21 mouse cellular contexts compared by ENCODE assay signal in genomic region chr11:51957760-51958159, GRCm38 (mm10).
"Had no signal": no experiment of that assay in that cellular context is flagged by ENCODE, and none has a peak within 500 bp of the region (broad histone marks: within the 10 kb centered on the region; RNA-seq: fewer than 3 reads in every experiment).

No protein-coding gene starts in this region.

- H3K27ac ChIP-seq: intestine, embryonic 15.5 days; kidney, embryonic 15.5 days; limb, embryonic 12.5 days; limb, embryonic 15.5 days; liver, embryonic 14.5 days; midbrain, embryonic 10.5 days; midbrain, embryonic 13.5 days; neural tube, embryonic 13.5 days had no signal

- H3K27me3 ChIP-seq: intestine, embryonic 15.5 days; kidney, embryonic 15.5 days; limb, embryonic 12.5 days; limb, embryonic 15.5 days; midbrain, embryonic 13.5 days; neural tube, embryonic 13.5 days had no signal

- ATAC-seq: intestine, embryonic 15.5 days; liver, postnatal 0 days; midbrain, embryonic 13.5 days; midbrain, embryonic 16.5 days had no signal

- H3K36me3 ChIP-seq: intestine, embryonic 15.5 days; kidney, embryonic 15.5 days; limb, embryonic 12.5 days; limb, embryonic 15.5 days; midbrain, embryonic 10.5 days; midbrain, embryonic 13.5 days; neural tube, embryonic 13.5 days had no signal

- H3K4me3 ChIP-seq: intestine, embryonic 15.5 days; kidney, embryonic 15.5 days; limb, embryonic 12.5 days; limb, embryonic 15.5 days; megakaryocyte, embryonic 14.5 days; midbrain, embryonic 10.5 days; midbrain, embryonic 13.5 days; myocyte; neural tube, embryonic 13.5 days had no signal

- H3K9me3 ChIP-seq: intestine, embryonic 15.5 days; kidney, embryonic 15.5 days; limb, embryonic 15.5 days; midbrain, embryonic 10.5 days; midbrain, embryonic 13.5 days had no signal

- DNase-seq: kidney, adult 11 months; kidney, adult 8-10 months; kidney, postnatal 10 days; kidney, postnatal 36 days; left cerebral cortex, postnatal 4 days; liver, postnatal 0 days; thymus, adult 2 months; thymus, postnatal 14 days; thymus, postnatal 4 days had no signal

- H3K4me1 ChIP-seq: intestine, embryonic 15.5 days; kidney, embryonic 15.5 days; limb, embryonic 12.5 days; midbrain, embryonic 10.5 days; midbrain, embryonic 13.5 days; neural tube, embryonic 13.5 days had no signal

- H3K4me2 ChIP-seq: intestine, embryonic 15.5 days; kidney, embryonic 15.5 days; limb, embryonic 12.5 days; limb, embryonic 15.5 days; liver, embryonic 11.5 days; midbrain, embryonic 13.5 days; neural tube, embryonic 13.5 days had no signal

- H3K9ac ChIP-seq: intestine, embryonic 15.5 days; kidney, embryonic 15.5 days; limb, embryonic 12.5 days; limb, embryonic 15.5 days; liver, embryonic 14.5 days; liver, postnatal 0 days; midbrain, embryonic 13.5 days; neural tube, embryonic 13.5 days had no signal
